ENCODE assay signal across 24 mouse cellular contexts in genomic region chr15:10442275-10442674, GRCm38 (mm10). TPM values are rescaled to one million over a fixed set of nuclear protein-coding genes. Genes with fewer than 3 reads are reported as not detected.
DNase-seq lines count a peak whose midpoint lies in the region; ATAC-seq and TF ChIP-seq lines count a peak whose summit lies in the region.
"Had no signal": no experiment of that assay in that cellular context is flagged by ENCODE, and none has a peak within 500 bp of the region (broad histone marks: within the 10 kb centered on the region; RNA-seq: fewer than 3 reads in every experiment).

No protein-coding gene starts in this region.

- DNase-seq in 3T3-L1 (ENCODE audit: low read depth, low spot score) (peak; percentile 18), MEL (ENCODE audit: low read depth, low spot score) (peak; percentile 84), Patski (ENCODE audit: low read depth, low spot score) (no peak)
- peak; percentile 31 for DNase-seq in telencephalon, adult 2 months (ENCODE audit: low read depth, low spot score)
- DNase-seq in forebrain, embryonic 14.5 days (ENCODE audit: low spot score) = no peak
- no peak for DNase-seq in cerebellum, postnatal 14 days
- DNase-seq: adrenal gland, adult 8-10 months; adrenal gland, postnatal 36 days; B cell, adult 2 months; cerebellum, adult 11 months; cerebellum, adult 9-11 months; embryo, embryonic 11 days; gastrocnemius, postnatal 14 days; heart, adult 2 months; heart, postnatal 36 days; kidney, adult 8-10 months had no signal

- in situ Hi-C loops in Patski (cut with MboI; ENCODE audit: low pct_unique_long_range_greater_than_20kb) = loop anchor here (25.0 kb wide), 1 partner anchor 1255 kb away; no protein-coding TSS in a partner anchor

- TF ChIP-seq EP300 in MEL (IDR thresholded peaks at IDR 0.05; ENCODE audit: low read depth in 1 of 2, low read length in 2 of 2) = peak; percentile 78 to 86

- no peak overlapping the region for H3K4me2 ChIP-seq in forebrain, embryonic 14.5 days (ENCODE audit: low read length)
- H3K4me2 ChIP-seq: embryonic facial prominence, embryonic 15.5 days; forebrain, embryonic 15.5 days; heart, embryonic 12.5 days; hindbrain, embryonic 15.5 days had no signal

- no peaks in the 10 kb centered on the region for H3K27me3 ChIP-seq in MEL (ENCODE audit: control insufficient read depth in 1 of 2, insufficient read depth in 2 of 2, low read length in 2 of 2)
- H3K27me3 ChIP-seq in Patski = no peaks in the 10 kb centered on the region
- no peaks in the 10 kb centered on the region for H3K27me3 ChIP-seq in forebrain, embryonic 14.5 days (replicated peaks; ENCODE audit: control insufficient read depth, insufficient read depth, low read length)
- H3K27me3 ChIP-seq: embryonic facial prominence, embryonic 15.5 days; forebrain, embryonic 15.5 days; heart, embryonic 12.5 days; hindbrain, embryonic 15.5 days had no signal

- TF ChIP-seq CTCF in MEL (IDR thresholded peaks at IDR 0.05 in 2 of 3, conservative IDR thresholded peaks at IDR 0.05 in 1 of 3; ENCODE audit: control insufficient read depth in 1 of 3, insufficient read depth in 1 of 3, low read depth in 2 of 3, low read length in 3 of 3, poor library complexity in 1 of 3, severe bottlenecking in 1 of 3) (no peak), Patski (IDR thresholded peaks at IDR 0.05) (no peak)

- no peaks in the 10 kb centered on the region for H3K79me2 ChIP-seq in MEL (ENCODE audit: control insufficient read depth, insufficient read depth, low read length, poor library complexity)

- no peak for TF ChIP-seq POLR2A in MEL (IDR thresholded peaks at IDR 0.05; ENCODE audit: control insufficient read depth in 1 of 2, insufficient read depth in 1 of 2, low read depth in 1 of 2, low read length in 2 of 2, poor library complexity in 1 of 2)

- no peak overlapping the region for H3K9ac ChIP-seq in MEL (ENCODE audit: control insufficient read depth, low read depth, low read length, poor library complexity, severe bottlenecking)
- H3K9ac ChIP-seq in forebrain, embryonic 14.5 days (ENCODE audit: low read length) = no peak overlapping the region
- H3K9ac ChIP-seq: embryonic facial prominence, embryonic 15.5 days; forebrain, embryonic 15.5 days; heart, embryonic 12.5 days; hindbrain, embryonic 15.5 days had no signal

- H3K9me3 ChIP-seq in MEL (replicated peaks; ENCODE audit: insufficient read depth, low read length) = no peaks in the 10 kb centered on the region
- H3K9me3 ChIP-seq in forebrain, embryonic 14.5 days (replicated peaks; ENCODE audit: control insufficient read depth, low read length) = no peaks in the 10 kb centered on the region
- H3K9me3 ChIP-seq: embryonic facial prominence, embryonic 15.5 days; forebrain, embryonic 10.5 days; forebrain, embryonic 15.5 days; heart, embryonic 12.5 days; hindbrain, embryonic 15.5 days had no signal

- H3K4me3 ChIP-seq in MEL (ENCODE audit: control insufficient read depth in 1 of 2, insufficient read depth in 1 of 2, low read depth in 2 of 2, low read length in 2 of 2) = no peak overlapping the region
- H3K4me3 ChIP-seq in forebrain, embryonic 14.5 days (ENCODE audit: low read depth, low read length) = no peak overlapping the region
- H3K4me3 ChIP-seq: embryonic facial prominence, embryonic 15.5 days; erythroblast, embryonic 14.5 days; forebrain, embryonic 10.5 days; forebrain, embryonic 15.5 days; heart, adult 2 months; heart, embryonic 12.5 days; hindbrain, embryonic 15.5 days had no signal

- no peak for TF ChIP-seq RAD21 in MEL (IDR thresholded peaks at IDR 0.05; ENCODE audit: low read depth, low read length)

- POLR2A ChIA-PET in Patski (lab: Charles Lee) = no interaction called here

- peak; percentile 69 for ATAC-seq in Patski
- no peak for ATAC-seq in forebrain, embryonic 14.5 days
- ATAC-seq: activated CD4-positive, CD25-positive, alpha-beta regulatory T cell, adult 4 months; forebrain, embryonic 15.5 days; intestine, embryonic 16.5 days had no signal

- peaks cover 5% of the 10 kb centered on the region in 2 experiments for H3K4me1 ChIP-seq in MEL (ENCODE audit: control insufficient read depth in 1 of 2, insufficient read depth in 2 of 2, low read length in 2 of 2)
- no peaks in the 10 kb centered on the region for H3K4me1 ChIP-seq in forebrain, embryonic 14.5 days (ENCODE audit: control insufficient read depth, insufficient read depth, low read length)
- H3K4me1 ChIP-seq: embryonic facial prominence, embryonic 15.5 days; forebrain, embryonic 10.5 days; forebrain, embryonic 15.5 days; heart, embryonic 12.5 days; hindbrain, embryonic 15.5 days had no signal

- no peak overlapping the region for H3K27ac ChIP-seq in MEL (ENCODE audit: control insufficient read depth, low read depth, low read length)
- no peak overlapping the region for H3K27ac ChIP-seq in forebrain, embryonic 14.5 days (ENCODE audit: low read depth, low read length)
- H3K27ac ChIP-seq: embryonic facial prominence, embryonic 15.5 days; forebrain, embryonic 10.5 days; forebrain, embryonic 15.5 days; heart, adult 2 months; hindbrain, embryonic 15.5 days had no signal

- 45% methylated on average over 1 of the region's 1 CpGs for WGBS in forebrain, embryonic 14.5 days

- H3K36me3 ChIP-seq in MEL (ENCODE audit: control insufficient read depth in 1 of 2, insufficient read depth in 2 of 2, low read length in 2 of 2) = peaks cover 12 to 14% of the 10 kb centered on the region in 2 experiments
- peaks cover 33% of the 10 kb centered on the region for H3K36me3 ChIP-seq in forebrain, embryonic 14.5 days (ENCODE audit: control insufficient read depth, insufficient read depth, low read length)

- CTCF ChIA-PET in Patski (lab: Charles Lee) = no interaction called here

TF ChIP-seq in MEL, 35 proteins besides CTCF, POLR2A, EP300 and RAD21:
- TF ChIP-seq JUND (IDR thresholded peaks at IDR 0.05; ENCODE audit: low read depth, low read length) (0 out of 2 replicates have a peak, but pooled peaks have one; percentile 22), MAFK (IDR thresholded peaks at IDR 0.05; ENCODE audit: borderline replicate concordance, low read depth, low read length) (no peak), GATA1 (IDR thresholded peaks at IDR 0.05; ENCODE audit: low read depth, low read length) (peak; percentile 80), TBP (IDR thresholded peaks at IDR 0.05; ENCODE audit: low read depth, low read length) (no peak), ZMIZ1 (IDR thresholded peaks at IDR 0.05; ENCODE audit: low read depth, low read length) (no peak), SIN3A (IDR thresholded peaks at IDR 0.05; ENCODE audit: low read length) (no peak; the same call in 1 of the 2 replicates), MYC (IDR thresholded peaks at IDR 0.05; ENCODE audit: low read depth, low read length) (no peak), SMC3 (IDR thresholded peaks at IDR 0.05; ENCODE audit: low read depth, low read length) (no peak), TAL1 (IDR thresholded peaks at IDR 0.05; ENCODE audit: low read length) (peak; percentile 80), ETS1 (IDR thresholded peaks at IDR 0.05; ENCODE audit: low read depth, low read length) (peak; percentile 11; the same call in 1 of the 2 replicates), UBTF (IDR thresholded peaks at IDR 0.05; ENCODE audit: borderline replicate concordance, insufficient read depth, low read depth, low read length) (no peak), RCOR1 (IDR thresholded peaks at IDR 0.05; ENCODE audit: low read depth, low read length) (no peak), MAX (IDR thresholded peaks at IDR 0.05; ENCODE audit: low read length) (peak; percentile 38; the same call in 1 of the 2 replicates), TCF12 (IDR thresholded peaks at IDR 0.05; ENCODE audit: low read depth, low read length) (peak; percentile 76; the same call in 1 of the 2 replicates), POLR2AphosphoS2 (IDR thresholded peaks at IDR 0.05; ENCODE audit: low read length) (0 out of 2 replicates have a peak, but pooled peaks have one; percentile 51), CHD1 (IDR thresholded peaks at IDR 0.05; ENCODE audit: low read depth, low read length) (no peak), ZNF384 (IDR thresholded peaks at IDR 0.05; ENCODE audit: low read depth, low read length) (no peak), BHLHE40 (IDR thresholded peaks at IDR 0.05; ENCODE audit: borderline replicate concordance, low read depth, low read length) (no peak), ZKSCAN1 (IDR thresholded peaks at IDR 0.05; ENCODE audit: low read depth, low read length) (no peak)

RNA-seq across cellular contexts. Expression of gene Dnajc21, which starts 28.0 kb away (rescaled TPM):
- total RNA-seq in MEL (2012; rRNA removed) = 40.8 and 44.0 TPM in 2 replicates
- 100 to 1,000 TPM in 1 of 2 experiments, 10 to 100 TPM in 1; 83.6 to 136 TPM for polyA plus RNA-seq in MEL (2012; ENCODE audit: insufficient read depth in 1 of 2, insufficient read length in 2 of 2, low read depth in 1 of 2, low replicate concordance in 2 of 2, missing spikeins in 1 of 2)
- polyA plus RNA-seq in Patski (2021) = 34.2 TPM
- polyA plus RNA-seq in forebrain, embryonic 14.5 days (2014; fragmentation: Nextera tagmentation; extraction: Ambion mirVana) = 5.1 and 7.0 TPM in 2 replicates

RNA-seq across cellular contexts. Expression of gene Brix1, which starts 43.5 kb away (rescaled TPM):
- total RNA-seq in MEL (2012; rRNA removed) = 57.5 and 66.6 TPM in 2 replicates
- 100 to 1,000 TPM in 1 of 2 experiments, 10 to 100 TPM in 1; 72.9 to 319 TPM for polyA plus RNA-seq in MEL (2012; ENCODE audit: insufficient read depth in 1 of 2, insufficient read length in 2 of 2, low read depth in 1 of 2, low replicate concordance in 2 of 2, missing spikeins in 1 of 2)
- polyA plus RNA-seq in Patski (2021) = 41.2 TPM
- 90.4 and 101 TPM in 2 replicates for polyA plus RNA-seq in forebrain, embryonic 14.5 days (2014; fragmentation: Nextera tagmentation; extraction: Ambion mirVana)

RNA-seq across cellular contexts. Expression of gene Rad1, which starts 43.5 kb away (rescaled TPM):
- 45.7 and 47.0 TPM in 2 replicates for total RNA-seq in MEL (2012; rRNA removed)
- polyA plus RNA-seq in MEL (2012; ENCODE audit: insufficient read depth in 1 of 2, insufficient read length in 2 of 2, low read depth in 1 of 2, low replicate concordance in 2 of 2, missing spikeins in 1 of 2) (10 to 100 TPM in 1 of 2 experiments, not detected in 1; 34.6 TPM), Patski (2021) (19.0 TPM)
- polyA plus RNA-seq in forebrain, embryonic 14.5 days (2014; fragmentation: Nextera tagmentation; extraction: Ambion mirVana) = 13.7 and 14.3 TPM in 2 replicates

Comparison
In these comparisons a context has a peak if more than half of its experiments do, and no peak if none do; other contexts are left out.
1. DNase-seq: peak in 3T3-L1 (single experiment), MEL (single experiment) and telencephalon, adult 2 months (single experiment); none in Patski (single experiment), forebrain, embryonic 14.5 days (single experiment) and cerebellum, postnatal 14 days (0 of 2).